Mouse (Mus musculus): ENCODE results near the gene Kctd11.

DNA sequence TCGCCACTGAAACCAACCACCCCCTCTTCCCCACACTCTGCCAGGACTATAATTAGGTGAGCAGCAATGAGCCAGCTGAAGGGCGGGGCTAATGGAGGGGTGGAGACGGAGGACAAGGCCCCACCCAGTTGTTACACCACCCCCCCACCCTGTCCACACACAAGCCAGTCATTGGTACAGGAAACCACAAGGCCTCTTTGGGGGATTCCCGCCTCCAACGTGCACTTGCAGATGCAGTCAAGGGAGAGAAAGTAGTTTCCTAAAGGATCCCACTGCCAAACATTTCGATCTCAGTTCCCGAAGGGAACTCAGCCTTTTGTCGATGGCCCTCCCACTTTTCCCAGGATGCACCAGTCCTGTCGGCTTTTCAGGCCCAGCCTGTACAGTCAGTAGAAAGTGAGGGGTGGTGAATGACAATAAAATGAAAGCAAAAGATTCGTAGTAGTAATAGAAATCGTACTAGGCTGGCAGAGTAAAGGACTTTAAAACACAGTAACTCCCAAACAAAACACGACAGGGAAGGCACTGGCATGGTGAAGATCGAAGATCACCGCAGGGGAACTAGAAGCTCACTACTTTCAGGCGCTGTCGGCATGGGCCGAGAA is 38.6 kb upstream of the Kctd11 start:
- TF ChIP-seq CTCF (IDR thresholded peaks at IDR 0.05; ENCODE audit: low read depth) = no peak
- TF ChIP-seq EP300 (optimal IDR thresholded peaks at IDR 0.05) = no peak

All from stomach, postnatal 0 days (tissue).